Mouse (Mus musculus) left cerebral cortex, postnatal 4 days (tissue): ENCODE measurements around the gene Tshz2. TPM values are rescaled to one million over a fixed set of nuclear protein-coding genes. Genes with fewer than 3 reads are reported as not detected.

Experiments used
- total RNA-seq, 2 experiments: library from RNA; stranded (reverse); gene quantifications; 2 replicates each; pipeline ENCODE4 v1.2.3; 2021

Tshz2 gene
- total RNA-seq, 2 experiments from 2014 or later = 29.9 to 52.3 TPM

Other genes starting within 250 kb of the Tshz2 start
- gene Gm11011, start 45.3 kb upstream of the Tshz2 start, total RNA-seq = not detected